Mouse (Mus musculus): ENCODE results near the gene Trim17. TPM values are rescaled to one million over a fixed set of nuclear protein-coding genes. Genes with fewer than 3 reads are reported as not detected.
A peak's percentile ranks its signal among the peaks of the same experiment; 100 is the strongest.

The Trim17 gene
- polyA plus RNA-seq, 1 experiment from 2014 or later, result 0.35 TPM

- Histone ChIP-seq H3K27me3 (replicated peaks; ENCODE audit: control insufficient read depth, insufficient read depth, low read length) (no peaks in the 10 kb centered on the region), H3K4me2 (ENCODE audit: low read depth, low read length) (peak overlapping the region; percentile 28), H3K9ac (ENCODE audit: low read depth, low read length) (peak overlapping the region; percentile 95; the same call in 1 of the 2 replicates), H3K4me3 (ENCODE audit: low read length) (peak overlapping the region; percentile 88), H3K27ac (ENCODE audit: low read length) (no peak overlapping the region), H3K9me3 (ENCODE audit: control insufficient read depth, low read length) (no peaks in the 10 kb centered on the region), H3K36me3 (ENCODE audit: control insufficient read depth, insufficient read depth, low read length) (no peaks in the 10 kb centered on the region), H3K4me1 (ENCODE audit: control insufficient read depth, insufficient read depth, low read length) (peaks cover 10% of the 10 kb centered on the region)
- ATAC-seq, result peak; percentile 12
- WGBS, result 9% methylated on average over 6 of the region's 6 CpGs
These were observed 15.4 kb upstream of the Trim17 start for GRCm38 (mm10) chr11:58939088-58939439.

GRCm38 (mm10) chr11:58944136-58944535 lies 10.3 kb upstream of the Trim17 start:
- no peak for ATAC-seq
- H3K4me1 ChIP-seq (ENCODE audit: control insufficient read depth, insufficient read depth, low read length), result peaks cover 8% of the 10 kb centered on the region
- H3K4me3 ChIP-seq (ENCODE audit: low read length), result no peak overlapping the region
- H3K4me2 ChIP-seq (ENCODE audit: low read depth, low read length), result no peak overlapping the region
- 73% methylated on average over 5 of the region's 5 CpGs for WGBS
- no peaks in the 10 kb centered on the region for H3K36me3 ChIP-seq (ENCODE audit: control insufficient read depth, insufficient read depth, low read length)
- no peak overlapping the region for H3K27ac ChIP-seq (ENCODE audit: low read length)
- H3K9me3 ChIP-seq (ENCODE audit: control insufficient read depth, low read length), result no peaks in the 10 kb centered on the region
- H3K27me3 ChIP-seq (replicated peaks; ENCODE audit: control insufficient read depth, insufficient read depth, low read length), result no peaks in the 10 kb centered on the region
- H3K9ac ChIP-seq (ENCODE audit: low read depth, low read length), result no peak overlapping the region

- Histone ChIP-seq H3K9me3 (ENCODE audit: control insufficient read depth, low read length) (no peaks in the 10 kb centered on the region), H3K9ac (ENCODE audit: low read depth, low read length) (no peak overlapping the region), H3K4me2 (ENCODE audit: low read depth, low read length) (no peak overlapping the region), H3K36me3 (ENCODE audit: control insufficient read depth, insufficient read depth, low read length) (no peaks in the 10 kb centered on the region), H3K4me3 (ENCODE audit: low read length) (no peak overlapping the region), H3K4me1 (ENCODE audit: control insufficient read depth, insufficient read depth, low read length) (peaks cover 8% of the 10 kb centered on the region), H3K27ac (ENCODE audit: low read length) (no peak overlapping the region), H3K27me3 (replicated peaks; ENCODE audit: control insufficient read depth, insufficient read depth, low read length) (no peaks in the 10 kb centered on the region)
- WGBS, result 79% methylated on average over 3 of the region's 3 CpGs
- ATAC-seq, result no peak
These were observed 7.2 kb upstream of the Trim17 start for GRCm38 (mm10) chr11:58947306-58947705.

- no peaks in the 10 kb centered on the region for H3K36me3 ChIP-seq (ENCODE audit: control insufficient read depth, insufficient read depth, low read length)
- H3K4me2 ChIP-seq (ENCODE audit: low read depth, low read length), result peak overlapping the region; percentile 48
- no peaks in the 10 kb centered on the region for H3K9me3 ChIP-seq (ENCODE audit: control insufficient read depth, low read length)
- H3K4me3 ChIP-seq (ENCODE audit: low read length), result peak overlapping the region; percentile 49
- WGBS, result 10% methylated on average over 23 of the region's 23 CpGs
- peaks cover 8% of the 10 kb centered on the region for H3K4me1 ChIP-seq (ENCODE audit: control insufficient read depth, insufficient read depth, low read length)
- peak overlapping the region; percentile 25 for H3K27ac ChIP-seq (ENCODE audit: low read length)
- ATAC-seq, result peak; percentile 56
- H3K27me3 ChIP-seq (replicated peaks; ENCODE audit: control insufficient read depth, insufficient read depth, low read length), result no peaks in the 10 kb centered on the region
- peak overlapping the region; percentile 10 for H3K9ac ChIP-seq (ENCODE audit: low read depth, low read length)
These were observed 6.5 kb upstream of the Trim17 start for GRCm38 (mm10) chr11:58947798-58948528.

- under 1% methylated on average over 48 of the region's 48 CpGs for WGBS
- ATAC-seq, result peak; percentile 89
- Histone ChIP-seq H3K27me3 (replicated peaks; ENCODE audit: control insufficient read depth, insufficient read depth, low read length) (no peaks in the 10 kb centered on the region), H3K4me3 (ENCODE audit: low read length) (peak within 1 kb of the TSS; percentile 49), H3K27ac (ENCODE audit: low read length) (peak within 1 kb of the TSS; percentile 82), H3K9me3 (ENCODE audit: control insufficient read depth, low read length) (no peaks in the 10 kb centered on the region), H3K4me1 (ENCODE audit: control insufficient read depth, insufficient read depth, low read length) (peaks cover 14% of the 10 kb centered on the region), H3K9ac (ENCODE audit: low read depth, low read length) (peak within 1 kb of the TSS; percentile 63), H3K36me3 (ENCODE audit: control insufficient read depth, insufficient read depth, low read length) (no peaks in the 10 kb centered on the region), H3K4me2 (ENCODE audit: low read depth, low read length) (peak within 1 kb of the TSS; percentile 48)
These were observed 5.7 kb upstream of the Trim17 start, which contains the start of gene Hist3h2ba for GRCm38 (mm10) chr11:58948542-58949479. Hist3h2ba (plus strand) TSS chr11:58948920.

- no peak for ATAC-seq
- Histone ChIP-seq H3K27me3 (replicated peaks; ENCODE audit: control insufficient read depth, insufficient read depth, low read length) (no peaks in the 10 kb centered on the region), H3K4me2 (ENCODE audit: low read depth, low read length) (peak overlapping the region; percentile 48), H3K4me1 (ENCODE audit: control insufficient read depth, insufficient read depth, low read length) (peaks cover 14% of the 10 kb centered on the region), H3K9me3 (ENCODE audit: control insufficient read depth, low read length) (no peaks in the 10 kb centered on the region), H3K36me3 (ENCODE audit: control insufficient read depth, insufficient read depth, low read length) (no peaks in the 10 kb centered on the region), H3K9ac (ENCODE audit: low read depth, low read length) (peak overlapping the region; percentile 63), H3K27ac (ENCODE audit: low read length) (peak overlapping the region; percentile 82), H3K4me3 (ENCODE audit: low read length) (peak overlapping the region; percentile 49)
- 11% methylated on average over 20 of the region's 20 CpGs for WGBS
These were observed 4.7 kb upstream of the Trim17 start for GRCm38 (mm10) chr11:58949480-58950431.

- Histone ChIP-seq H3K9me3 (ENCODE audit: control insufficient read depth, low read length) (no peaks in the 10 kb centered on the region), H3K27ac (ENCODE audit: low read length) (no peak overlapping the region), H3K4me2 (ENCODE audit: low read depth, low read length) (no peak overlapping the region), H3K9ac (ENCODE audit: low read depth, low read length) (no peak overlapping the region), H3K36me3 (ENCODE audit: control insufficient read depth, insufficient read depth, low read length) (no peaks in the 10 kb centered on the region), H3K4me3 (ENCODE audit: low read length) (no peak overlapping the region), H3K4me1 (ENCODE audit: control insufficient read depth, insufficient read depth, low read length) (peaks cover 14% of the 10 kb centered on the region), H3K27me3 (replicated peaks; ENCODE audit: control insufficient read depth, insufficient read depth, low read length) (no peaks in the 10 kb centered on the region)
- ATAC-seq, result no peak
- 75% methylated on average over 5 of the region's 5 CpGs for WGBS
These were observed 3.3 kb upstream of the Trim17 start for GRCm38 (mm10) chr11:58951210-58951609.

GRCm38 (mm10) chr11:58953351-58954169 lies 925 bp upstream of the Trim17 start:
- under 1% methylated on average over 33 of the region's 33 CpGs for WGBS
- H3K9ac ChIP-seq (ENCODE audit: low read depth, low read length), result peak overlapping the region; percentile 77

More at GRCm38 (mm10) chr11:58953351-58954169, 925 bp upstream of the Trim17 start:
- peak overlapping the region; percentile 66 for H3K4me3 ChIP-seq (ENCODE audit: low read length)
- H3K27me3 ChIP-seq (replicated peaks; ENCODE audit: control insufficient read depth, insufficient read depth, low read length), result no peaks in the 10 kb centered on the region
- H3K4me1 ChIP-seq (ENCODE audit: control insufficient read depth, insufficient read depth, low read length), result peaks cover 24% of the 10 kb centered on the region
- peak; percentile 43 for ATAC-seq
- peaks cover 6% of the 10 kb centered on the region; the same call in 1 of the 2 replicates for H3K36me3 ChIP-seq (ENCODE audit: control insufficient read depth, insufficient read depth, low read length)
- no peaks in the 10 kb centered on the region for H3K9me3 ChIP-seq (ENCODE audit: control insufficient read depth, low read length)
- H3K4me2 ChIP-seq (ENCODE audit: low read depth, low read length), result peak overlapping the region; percentile 96
- H3K27ac ChIP-seq (ENCODE audit: low read length), result peak overlapping the region; percentile 90
